Mouse (Mus musculus) ES-E14 (cell line): Measurements from ENCODE around the gene Ctps. TPM values are rescaled to one million over a fixed set of nuclear protein-coding genes. Genes with fewer than 3 reads are reported as not detected.
"Not testable (repeated sequence)": the region's sequence is repeated elsewhere in the genome, so short reads cannot be mapped to it uniquely, and the experiment has no call there.

ENCODE experiments used
- DNase-seq: peaks from one replicate; pipeline ENCODE4 v3.0.0-alpha.2; 2013; ENCODE audit warnings: low read depth, low spot score
- H3K27ac ChIP-seq: 2 replicates; pipeline ENCODE4 v1.5.1; 2012; ENCODE audit warnings: low read depth, mild to moderate bottlenecking, low read length, moderate library complexity, mixed read lengths; ENCODE audit not compliant: poor library complexity, insufficient read depth, severe bottlenecking
- H3K36me3 ChIP-seq: 2 replicates; pipeline ENCODE4 v1.6.1; 2012; ENCODE audit warnings: mild to moderate bottlenecking, low read length, moderate library complexity, mixed read lengths; ENCODE audit not compliant: control insufficient read depth, poor library complexity, insufficient read depth, severe bottlenecking
- H3K4me1 ChIP-seq, 2 experiments: fragments of 150-350 bp in 1 of 2; sonication (generic) in 1 of 2; 2 replicates each; pipeline ENCODE4 v1.6.1; 2012; ENCODE audit warnings: low read length in 2 of 2, mild to moderate bottlenecking in 1 of 2, mixed read lengths in 1 of 2; ENCODE audit not compliant: control insufficient read depth in 2 of 2, insufficient read depth in 2 of 2, poor library complexity in 1 of 2
- H3K4me3 ChIP-seq, 2 experiments: fragments of 150-350 bp in 1 of 2; sonication (generic) in 1 of 2; 2 replicates each; pipeline ENCODE4 v1.5.1; 2012; ENCODE audit warnings: low read length in 2 of 2, low read depth in 1 of 2, mild to moderate bottlenecking in 1 of 2, mixed read lengths in 1 of 2; ENCODE audit not compliant: insufficient read depth in 1 of 2, poor library complexity in 1 of 2, severe bottlenecking in 1 of 2
- H3K9ac ChIP-seq: 2 replicates; pipeline ENCODE4 v1.6.1; 2012; ENCODE audit warnings: low read depth, mild to moderate bottlenecking, low read length, mixed read lengths; ENCODE audit not compliant: poor library complexity, insufficient read depth, severe bottlenecking
- H3K9me3 ChIP-seq: fragments of 150-350 bp; sonication (generic); 2 replicates; pipeline ENCODE4 v1.6.1; 2012; ENCODE audit warnings: low read depth, mild to moderate bottlenecking, low read length; ENCODE audit not compliant: control insufficient read depth, insufficient read depth
- CHD2 ChIP-seq: IDR thresholded peaks from 2 replicates; pipeline ENCODE4 v1.6.1; 2014; ENCODE audit warnings: mild to moderate bottlenecking, low read depth, low read length, inconsistent platforms
- HCFC1 ChIP-seq: IDR thresholded peaks from 2 replicates; pipeline ENCODE4 v1.6.1; 2012; ENCODE audit warnings: low read length, inconsistent platforms, borderline replicate concordance; ENCODE audit not compliant: insufficient read depth
- MAFK ChIP-seq: IDR thresholded peaks from 2 replicates; pipeline ENCODE4 v1.6.1; 2014; ENCODE audit warnings: mild to moderate bottlenecking, low read depth, low read length, inconsistent platforms; ENCODE audit not compliant: insufficient read depth
- ZC3H11A ChIP-seq: IDR thresholded peaks from 2 replicates; pipeline ENCODE4 v1.6.1; 2012; ENCODE audit warnings: low read depth, mild to moderate bottlenecking, inconsistent platforms, low read length, borderline replicate concordance
- ZNF384 ChIP-seq: IDR thresholded peaks from 2 replicates; pipeline ENCODE4 v1.6.1; 2012; ENCODE audit warnings: low read depth, low read length, inconsistent platforms
- in situ Hi-C, 2 experiments: fragments of 600-800 bp; cut with MboI; formaldehyde crosslinking; loops; one replicate each; pipeline ENCODE4 v1.15.1; 2025; ENCODE audit warnings: low sequenced_read_pairs in 2 of 2, inconsistent platforms in 1 of 2; ENCODE audit not compliant: unreplicated experiment in 2 of 2
- total RNA-seq: library from RNA; depleted of rRNA; stranded (reverse); fragments of 300-350 nt; gene quantifications from 2 replicates; pipeline ENCODE4 v1.2.3, GENCODE M21; 2012

Ctps gene
- total RNA-seq, 1 experiment = 85.6 TPM

DNA sequence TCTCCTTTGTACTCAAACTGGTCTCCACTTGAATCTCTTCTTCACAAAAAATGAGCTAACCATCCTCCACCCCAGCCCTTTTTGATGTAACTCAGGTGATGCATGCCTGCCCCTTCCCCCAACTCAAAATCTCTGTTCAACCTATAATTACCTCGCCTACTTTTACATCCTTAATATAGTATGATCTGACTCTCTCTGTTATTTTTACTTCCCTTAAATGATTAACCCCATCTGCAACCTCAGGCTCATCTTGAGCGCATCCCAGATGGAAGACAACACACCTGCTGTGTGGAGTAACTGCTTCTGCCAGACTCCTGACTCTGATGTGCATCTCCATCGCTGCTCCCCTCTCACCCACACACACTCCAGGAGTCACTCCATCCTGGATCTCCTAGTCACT is 32.6 kb upstream of the Ctps start:
- no peaks in the 10 kb centered on the region; a peak in 1 of 4 replicates for H3K4me1 ChIP-seq
- TF ChIP-seq ZNF384 = no peak
- no peak for TF ChIP-seq CHD2
- no peak for TF ChIP-seq HCFC1
- no peak for TF ChIP-seq MAFK
- TF ChIP-seq ZC3H11A = no peak
- DNase-seq = no peak

DNA sequence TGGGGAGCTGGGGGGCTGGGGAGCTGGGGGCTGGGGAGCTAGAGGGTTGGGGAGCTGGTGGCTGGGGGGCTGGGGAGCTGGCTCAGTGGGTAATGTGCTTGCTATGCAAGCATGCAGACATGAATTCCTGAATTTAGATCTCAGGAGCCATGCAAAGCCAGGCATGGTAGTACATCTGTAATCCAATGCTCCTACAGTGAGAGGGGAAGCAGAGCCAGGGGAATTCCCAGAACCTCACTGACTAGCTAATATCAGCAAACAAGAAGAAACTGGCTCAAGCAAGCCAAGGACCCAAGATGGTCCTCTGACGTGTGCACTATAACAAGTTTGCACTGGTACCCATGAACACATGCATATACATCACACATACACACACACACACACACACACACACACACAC is 31.7 kb upstream of the Ctps start:
- no peak for DNase-seq
- in situ Hi-C loops = no loop called here
- Histone ChIP-seq H3K27ac (no peak overlapping the region), H3K4me3 (no peak overlapping the region), H3K4me1 (no peaks in the 10 kb centered on the region), H3K9ac (no peak overlapping the region), H3K9me3 (no peaks in the 10 kb centered on the region), H3K36me3 (no peaks in the 10 kb centered on the region)
- no peak for TF ChIP-seq ZNF384

More for the DNA sequence above, 32.6 kb upstream of the Ctps start:
- in situ Hi-C loops = no loop called here
- Histone ChIP-seq H3K4me3 (no peak overlapping the region), H3K27ac (no peak overlapping the region; the same call in 1 of the 2 replicates), H3K36me3 (no peaks in the 10 kb centered on the region), H3K9ac (no peak overlapping the region), H3K9me3 (no peaks in the 10 kb centered on the region)

DNA sequence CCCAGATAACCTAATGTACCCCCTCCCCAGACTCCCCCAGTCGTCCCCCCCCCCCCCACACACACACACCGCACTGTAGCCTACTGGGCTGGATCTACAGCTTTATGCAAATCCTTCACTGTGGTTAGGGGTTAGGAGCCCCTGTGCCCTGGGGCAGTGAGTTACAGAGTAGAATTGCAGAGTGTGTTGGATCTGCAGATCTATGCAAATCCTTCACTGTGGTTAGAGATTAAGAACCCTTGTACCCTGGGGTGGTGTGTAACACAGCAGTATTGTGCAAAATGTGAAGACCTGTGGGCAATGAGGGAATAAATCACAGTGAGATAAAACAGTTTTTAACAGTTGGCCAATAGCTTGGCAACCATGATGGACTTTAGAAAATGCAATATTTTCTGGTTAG is 28.8 kb upstream of the Ctps start:
- Histone ChIP-seq H3K27ac (no peak overlapping the region), H3K36me3 (no peaks in the 10 kb centered on the region), H3K4me1 (no peaks in the 10 kb centered on the region), H3K4me3 (no peak overlapping the region), H3K9me3 (no peaks in the 10 kb centered on the region), H3K9ac (no peak overlapping the region)
- DNase-seq = no peak
- TF ChIP-seq ZC3H11A = no peak
- TF ChIP-seq CHD2 = no peak
- no peak for TF ChIP-seq ZNF384
- TF ChIP-seq MAFK = no peak
- TF ChIP-seq HCFC1 = no peak
- in situ Hi-C loops = loop anchor here in 1 of 2 experiments (10.0 kb wide), 1 partner anchor 306 kb away; no protein-coding TSS in a partner anchor

DNA sequence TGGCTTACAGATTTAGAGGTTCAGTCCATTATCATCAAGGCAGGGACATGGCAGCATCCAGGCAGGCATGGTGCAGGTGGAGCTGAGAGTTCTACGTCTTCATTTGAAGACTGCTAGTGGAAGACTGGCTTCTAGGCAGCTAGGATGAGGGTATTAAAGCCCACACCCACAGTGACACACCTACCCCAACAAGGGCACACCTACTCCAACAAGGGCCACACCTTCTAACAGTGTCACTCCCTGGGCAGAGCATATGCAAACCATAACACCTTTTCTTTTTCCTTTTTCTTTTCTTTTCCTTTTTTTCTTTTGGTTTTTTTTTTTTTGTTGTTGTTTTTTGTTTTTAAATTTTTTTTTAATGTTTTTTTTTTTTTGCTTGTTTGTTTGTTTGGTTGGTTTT is 26.1 kb upstream of the Ctps start:
- not testable (repeated sequence) for H3K27ac ChIP-seq, DNase-seq, H3K9me3 ChIP-seq, H3K4me1 ChIP-seq, H3K36me3 ChIP-seq, H3K4me3 ChIP-seq, H3K9ac ChIP-seq
- in situ Hi-C loops = loop anchor here in 1 of 2 experiments (10.0 kb wide), 1 partner anchor 309 kb away; no protein-coding TSS in a partner anchor

DNA sequence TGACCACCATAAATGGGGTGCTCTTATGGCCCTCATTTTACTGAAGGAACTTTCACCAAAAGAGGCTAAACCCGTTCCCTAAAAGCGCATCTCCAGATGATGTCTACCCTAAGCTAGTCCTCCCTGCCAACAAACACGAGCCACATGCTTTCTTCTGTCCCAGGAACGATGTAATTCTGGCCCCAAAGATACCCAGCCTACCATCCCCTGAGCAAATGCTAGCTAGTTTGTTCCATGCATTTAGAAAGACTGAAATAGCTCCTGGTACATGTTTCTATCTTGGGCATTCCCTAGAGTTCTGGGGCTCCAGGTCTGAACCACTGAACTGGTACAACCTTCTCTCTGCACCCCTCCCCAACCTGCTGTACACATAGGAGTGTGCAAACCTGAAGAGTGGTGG is 20.9 kb upstream of the Ctps start:
- Histone ChIP-seq H3K9ac (no peak overlapping the region), H3K36me3 (no peaks in the 10 kb centered on the region), H3K9me3 (no peaks in the 10 kb centered on the region), H3K4me3 (no peak overlapping the region), H3K4me1 (no peaks in the 10 kb centered on the region), H3K27ac (no peak overlapping the region)
- no peak for DNase-seq
- TF ChIP-seq MAFK (no peak), ZC3H11A (no peak), ZNF384 (no peak), CHD2 (no peak), HCFC1 (no peak)
- in situ Hi-C loops = loop anchor here in 1 of 2 experiments (10.0 kb wide), 1 partner anchor 314 kb away; no protein-coding TSS in a partner anchor
